Mouse (Mus musculus) granulocyte monocyte progenitor cell, adult 5-6 weeks (primary cell): ENCODE measurements around the gene Ifna2. TPM values are rescaled to one million over a fixed set of nuclear protein-coding genes. Genes with fewer than 3 reads are reported as not detected.

Experiments used
- ATAC-seq: replicated peaks from 2 replicates; pipeline ENCODE4 v1.8.0; 2016; ENCODE audit warnings: mild to moderate bottlenecking, moderate TSS enrichment, inconsistent platforms; ENCODE audit not compliant: poor library complexity, severe bottlenecking
- total RNA-seq, 2 experiments: library from RNA; stranded (forward) in 1 of 2; stranded (reverse) in 1 of 2; fragments of 200-712, 200-1000 nt in 1 of 2; fragments of >200 nt in 1 of 2; fragmentation: Nextera tagmentation in 1 of 2; gene quantifications; 2 replicates each; pipeline ENCODE4 v1.2.3; 2014 to 2017

Ifna2 gene
- total RNA-seq (2014; fragmentation: Nextera tagmentation) (not detected in 2 replicates), total RNA-seq (2017) (not detected in 2 replicates)

GRCm38 (mm10) chr4:88683812-88684211, at the start of gene Ifna2:
Gene Ifna2 (minus strand): TSS chr4:88683912.
- ATAC-seq, result no peak

- ATAC-seq, result peak; percentile 89
Observed at GRCm38 (mm10) chr4:88727324-88727723, 43.6 kb upstream of the Ifna2 start.

- ATAC-seq, result no peak
Observed at GRCm38 (mm10) chr4:88726727-88727126, 43.0 kb upstream of the Ifna2 start.

GRCm38 (mm10) chr4:88723497-88724090, 39.9 kb upstream of the Ifna2 start:
- ATAC-seq, result no peak

GRCm38 (mm10) chr4:88721791-88722721, 38.3 kb upstream of the Ifna2 start, which contains the start of the genes Gm26566 and Klhl9:
Gene Gm26566 (plus strand): TSS chr4:88721805.
Gene Klhl9 (minus strand): TSS chr4:88722465.
- ATAC-seq, result peak; percentile 87

GRCm38 (mm10) chr4:88718715-88719114, 35.0 kb upstream of the Ifna2 start:
- no peak for ATAC-seq

GRCm38 (mm10) chr4:88715059-88715458, 31.3 kb upstream of the Ifna2 start:
- no peak for ATAC-seq

GRCm38 (mm10) chr4:88714281-88714680, 30.6 kb upstream of the Ifna2 start:
- ATAC-seq, result no peak

GRCm38 (mm10) chr4:88707128-88707826, 23.6 kb upstream of the Ifna2 start:
- peak; percentile 86 for ATAC-seq

GRCm38 (mm10) chr4:88705924-88706323, 22.2 kb upstream of the Ifna2 start:
- peak; percentile 79 for ATAC-seq

GRCm38 (mm10) chr4:88699301-88699700, 15.6 kb upstream of the Ifna2 start:
- no peak for ATAC-seq

- ATAC-seq, result peak; percentile 72
Observed at GRCm38 (mm10) chr4:88698781-88699180, 15.1 kb upstream of the Ifna2 start.

- ATAC-seq, result no peak
Observed at GRCm38 (mm10) chr4:88697753-88698152, 14.0 kb upstream of the Ifna2 start.

GRCm38 (mm10) chr4:88697108-88697507, 13.4 kb upstream of the Ifna2 start:
- no peak for ATAC-seq

GRCm38 (mm10) chr4:88696237-88696884, 12.6 kb upstream of the Ifna2 start:
- ATAC-seq, result peak; percentile 88

- ATAC-seq, result peak; percentile 75
Observed at GRCm38 (mm10) chr4:88693392-88693791, 9.7 kb upstream of the Ifna2 start.

GRCm38 (mm10) chr4:88692537-88692936, 8.8 kb upstream of the Ifna2 start:
- 0 out of 2 replicates have a peak, but pooled peaks have one; percentile 23 for ATAC-seq

- ATAC-seq, result no peak
Observed at GRCm38 (mm10) chr4:88691259-88691658, 7.5 kb upstream of the Ifna2 start, which contains the start of gene Ifnab. Gene Ifnab (minus strand): TSS chr4:88691359.

GRCm38 (mm10) chr4:88681353-88681752, 2.4 kb downstream of the Ifna2 start:
- 0 out of 2 replicates have a peak, but pooled peaks have one; percentile 42 for ATAC-seq

- peak; percentile 52 for ATAC-seq
Observed at GRCm38 (mm10) chr4:88680362-88680761, 3.4 kb downstream of the Ifna2 start.
